Mouse (Mus musculus): Measurements from ENCODE around the gene Adamtsl4. TPM values are rescaled to one million over a fixed set of nuclear protein-coding genes. Genes with fewer than 3 reads are reported as not detected.

Gene Adamtsl4
- total and polyA plus RNA-seq, 2 experiments from 2014 or later, result 1.0 to 1.4 TPM

DNA sequence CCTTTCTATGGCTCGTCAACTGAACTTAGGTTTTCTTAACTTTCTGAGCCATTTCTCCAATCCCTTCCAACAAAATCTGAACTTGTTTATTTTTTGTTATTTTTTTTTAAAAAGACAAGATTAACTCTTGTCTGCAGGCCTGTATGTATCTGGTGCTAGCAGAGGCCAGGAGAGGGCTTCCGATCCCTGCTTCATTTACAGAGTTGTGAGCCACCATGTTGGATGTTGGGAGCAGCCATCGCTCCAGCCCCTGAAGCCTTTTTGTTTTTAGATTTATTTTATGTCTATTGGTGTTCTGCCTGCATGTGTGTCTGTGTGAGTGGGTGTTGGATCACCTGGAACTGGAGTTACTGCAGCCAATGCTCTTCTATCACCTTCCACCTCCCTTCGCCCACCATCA, 44.1 kb upstream of the Adamtsl4 start:
- no peak overlapping the region for H3K4me3 ChIP-seq (ENCODE audit: low read depth, low read length)
- no peaks in the 10 kb centered on the region for H3K4me1 ChIP-seq (ENCODE audit: insufficient read depth, low read length)
- ATAC-seq (ENCODE audit: low FRiP score) (no peak), DNase-seq (ENCODE audit: low spot score) (no peak)
- no peaks in the 10 kb centered on the region for H3K27me3 ChIP-seq (ENCODE audit: insufficient read depth, low read length)
- 86% methylated on average over 4 of the region's 4 CpGs for WGBS
- no peak overlapping the region for H3K9ac ChIP-seq (replicated peaks; ENCODE audit: low read length, poor library complexity, severe bottlenecking)
- no peaks in the 10 kb centered on the region for H3K9me3 ChIP-seq (ENCODE audit: low read length)
- peaks cover 17% of the 10 kb centered on the region; the same call in 1 of the 2 replicates for H3K36me3 ChIP-seq (ENCODE audit: insufficient read depth, low read length)
- TF ChIP-seq CTCF (IDR thresholded peaks at IDR 0.05), result peak; percentile 43
- no peak overlapping the region for H3K27ac ChIP-seq (ENCODE audit: low read depth, low read length)
- no peak overlapping the region for H3K4me2 ChIP-seq (ENCODE audit: low read depth, low read length, poor library complexity, severe bottlenecking)

DNA sequence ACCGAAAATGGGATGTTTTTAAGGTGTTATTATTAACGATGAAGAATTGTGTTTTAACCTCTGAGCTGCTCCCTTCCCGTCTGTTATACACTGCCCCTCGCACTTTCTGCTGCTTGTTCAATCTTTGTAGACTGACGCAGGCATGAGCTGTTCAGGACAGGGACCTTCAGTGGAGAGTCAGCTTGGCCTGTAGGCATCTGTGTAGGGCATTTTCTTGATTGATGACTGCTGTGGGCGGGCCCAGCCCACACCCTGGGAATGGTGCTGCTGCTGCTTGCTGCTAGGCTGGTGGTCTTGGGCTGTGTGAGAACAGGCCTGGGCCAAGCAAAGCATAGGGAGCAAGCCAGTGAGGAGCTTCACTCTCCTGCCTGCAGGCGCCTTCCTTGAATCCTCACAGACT, 42.7 kb upstream of the Adamtsl4 start:
- WGBS, result 91% methylated on average over 7 of the region's 7 CpGs
- DNase-seq (ENCODE audit: low spot score), result no peak

DNA sequence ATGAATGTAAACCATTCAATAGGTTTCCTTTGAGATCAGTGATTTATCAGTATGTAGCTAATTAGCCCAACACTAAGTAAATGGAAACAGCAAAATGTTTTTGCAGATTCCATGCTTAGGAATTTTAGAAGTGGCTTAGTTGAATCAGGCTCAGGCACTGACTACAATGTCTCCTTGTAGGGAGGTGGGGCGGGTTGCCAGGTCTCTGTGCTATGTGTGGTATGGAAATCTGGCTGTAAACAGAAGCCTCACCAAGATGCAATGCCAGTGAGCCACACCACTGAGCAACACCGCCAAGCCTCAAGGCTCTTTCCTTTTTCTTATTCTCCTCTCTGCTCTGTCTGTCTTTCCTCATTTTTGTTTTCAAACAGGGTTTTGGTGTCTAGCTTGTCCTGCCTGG, 41.2 kb upstream of the Adamtsl4 start:
- 87% methylated on average over 2 of the region's 2 CpGs for WGBS
- no peaks in the 10 kb centered on the region for H3K27me3 ChIP-seq (ENCODE audit: insufficient read depth, low read length)
- H3K9ac ChIP-seq (replicated peaks; ENCODE audit: low read length, poor library complexity, severe bottlenecking), result no peak overlapping the region
- TF ChIP-seq CTCF (IDR thresholded peaks at IDR 0.05), result no peak
- H3K4me3 ChIP-seq (ENCODE audit: low read depth, low read length), result no peak overlapping the region
- no peaks in the 10 kb centered on the region for H3K9me3 ChIP-seq (ENCODE audit: low read length)
- no peak overlapping the region for H3K4me2 ChIP-seq (ENCODE audit: low read depth, low read length, poor library complexity, severe bottlenecking)
- DNase-seq (ENCODE audit: low spot score) (no peak), ATAC-seq (ENCODE audit: low FRiP score) (no peak)
- no peak overlapping the region for H3K27ac ChIP-seq (ENCODE audit: low read depth, low read length)
- no peaks in the 10 kb centered on the region for H3K4me1 ChIP-seq (ENCODE audit: insufficient read depth, low read length)
- H3K36me3 ChIP-seq (ENCODE audit: insufficient read depth, low read length), result no peaks in the 10 kb centered on the region; the same call in 1 of the 2 replicates

More for the DNA sequence above, 42.7 kb upstream of the Adamtsl4 start:
- H3K4me3 ChIP-seq (ENCODE audit: low read depth, low read length), result no peak overlapping the region
- peaks cover 4% of the 10 kb centered on the region; the same call in 1 of the 2 replicates for H3K36me3 ChIP-seq (ENCODE audit: insufficient read depth, low read length)
- H3K9ac ChIP-seq (replicated peaks; ENCODE audit: low read length, poor library complexity, severe bottlenecking), result no peak overlapping the region
- H3K4me1 ChIP-seq (ENCODE audit: insufficient read depth, low read length), result no peaks in the 10 kb centered on the region
- H3K27ac ChIP-seq (ENCODE audit: low read depth, low read length), result no peak overlapping the region
- no peak overlapping the region for H3K4me2 ChIP-seq (ENCODE audit: low read depth, low read length, poor library complexity, severe bottlenecking)
- TF ChIP-seq CTCF (IDR thresholded peaks at IDR 0.05), result no peak
- no peak for ATAC-seq (ENCODE audit: low FRiP score)
- no peaks in the 10 kb centered on the region for H3K27me3 ChIP-seq (ENCODE audit: insufficient read depth, low read length)
- no peaks in the 10 kb centered on the region for H3K9me3 ChIP-seq (ENCODE audit: low read length)

DNA sequence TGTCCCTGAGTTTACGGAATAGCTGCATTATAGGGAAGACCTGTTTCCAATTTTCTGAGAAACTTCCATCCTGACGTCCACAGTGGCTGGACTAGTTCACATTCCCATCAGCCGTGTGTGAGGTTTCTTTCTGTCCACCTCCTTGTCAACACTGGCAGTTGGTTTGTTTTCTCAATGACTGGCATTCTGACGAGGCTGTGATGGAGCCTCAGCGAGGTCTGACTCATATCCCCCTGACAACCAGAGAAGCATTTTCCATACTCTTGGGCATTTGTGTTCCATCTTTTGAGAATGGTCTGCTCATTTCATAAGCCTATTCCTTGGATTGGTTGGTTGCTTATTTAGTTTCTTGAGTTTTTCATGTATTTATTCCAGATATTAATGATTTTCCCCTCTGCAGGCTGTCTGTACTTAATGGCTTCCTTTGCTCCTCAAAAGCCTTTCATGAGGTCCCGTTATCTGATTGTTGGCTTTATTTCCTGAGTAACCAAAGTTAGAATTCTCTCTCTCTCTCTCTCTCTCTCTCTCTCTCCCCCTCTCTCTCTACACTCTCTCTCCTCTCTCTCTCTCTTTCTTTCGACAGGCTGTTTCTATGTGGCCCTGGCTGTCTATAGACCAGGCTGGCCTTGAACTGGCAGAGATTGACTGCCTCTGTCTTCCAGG, 39.1 kb upstream of the Adamtsl4 start:
- Histone ChIP-seq H3K27me3 (ENCODE audit: insufficient read depth, low read length) (no peaks in the 10 kb centered on the region), H3K4me1 (ENCODE audit: insufficient read depth, low read length) (no peaks in the 10 kb centered on the region), H3K27ac (ENCODE audit: low read depth, low read length) (no peak overlapping the region), H3K4me2 (ENCODE audit: low read depth, low read length, poor library complexity, severe bottlenecking) (no peak overlapping the region), H3K9ac (replicated peaks; ENCODE audit: low read length, poor library complexity, severe bottlenecking) (no peak overlapping the region), H3K36me3 (ENCODE audit: insufficient read depth, low read length) (no peaks in the 10 kb centered on the region), H3K9me3 (ENCODE audit: low read length) (no peaks in the 10 kb centered on the region), H3K4me3 (ENCODE audit: low read depth, low read length) (no peak overlapping the region)
- 76% methylated on average over 7 of the region's 7 CpGs for WGBS
- no peak for TF ChIP-seq CTCF (IDR thresholded peaks at IDR 0.05)
- no peak for DNase-seq (ENCODE audit: low spot score)
- no peak for ATAC-seq (ENCODE audit: low FRiP score)

DNA sequence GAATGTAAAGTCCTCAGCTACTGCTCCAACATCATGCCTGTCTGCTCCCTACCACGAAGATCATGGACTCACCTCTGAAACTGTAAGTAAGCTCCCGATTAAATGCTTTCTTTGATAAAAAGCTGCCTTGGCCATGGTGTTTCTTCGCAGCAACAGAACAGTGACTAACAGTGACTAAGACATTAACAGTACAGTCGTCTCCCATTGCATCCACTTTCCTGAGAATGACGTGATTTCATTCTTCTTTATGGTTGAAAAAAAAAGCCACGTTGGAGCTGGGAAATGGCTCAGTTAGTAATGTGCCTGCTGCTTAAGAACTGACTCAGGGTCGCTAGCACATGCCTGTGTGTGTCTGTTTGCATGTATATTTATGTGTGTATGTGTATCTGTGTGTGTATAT, 38.1 kb upstream of the Adamtsl4 start:
- H3K4me3 ChIP-seq (ENCODE audit: low read depth, low read length), result no peak overlapping the region
- 85% methylated on average over 7 of the region's 7 CpGs for WGBS
- no peak for DNase-seq (ENCODE audit: low spot score)
- H3K9me3 ChIP-seq (ENCODE audit: low read length), result no peaks in the 10 kb centered on the region
- no peak for ATAC-seq (ENCODE audit: low FRiP score)
- no peak overlapping the region for H3K9ac ChIP-seq (replicated peaks; ENCODE audit: low read length, poor library complexity, severe bottlenecking)
- H3K36me3 ChIP-seq (ENCODE audit: insufficient read depth, low read length), result no peaks in the 10 kb centered on the region
- TF ChIP-seq CTCF (IDR thresholded peaks at IDR 0.05), result no peak
- H3K27me3 ChIP-seq (ENCODE audit: insufficient read depth, low read length), result no peaks in the 10 kb centered on the region
- no peak overlapping the region for H3K4me2 ChIP-seq (ENCODE audit: low read depth, low read length, poor library complexity, severe bottlenecking)
- no peak overlapping the region for H3K27ac ChIP-seq (ENCODE audit: low read depth, low read length)
- H3K4me1 ChIP-seq (ENCODE audit: insufficient read depth, low read length), result no peaks in the 10 kb centered on the region

DNA sequence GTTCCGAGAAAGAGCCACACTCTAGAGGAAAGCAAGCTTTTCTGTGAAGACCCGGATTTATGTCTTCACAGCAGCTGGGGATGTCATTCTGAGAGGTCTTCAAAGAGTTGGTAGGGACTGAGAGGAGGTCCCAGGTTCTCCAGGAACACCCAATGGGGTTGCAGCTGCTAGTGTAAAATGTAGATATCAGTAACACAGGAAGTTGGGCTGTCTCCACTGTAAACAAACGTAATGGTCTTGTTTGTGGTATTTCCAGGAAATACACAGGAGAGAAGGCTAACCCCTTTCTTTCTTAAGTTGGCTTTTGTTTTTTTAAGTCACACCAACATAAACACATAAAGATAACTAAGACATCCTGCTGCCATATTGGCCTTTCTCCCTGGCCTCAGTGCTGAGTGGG, 34.7 kb upstream of the Adamtsl4 start:
- Histone ChIP-seq H3K27ac (ENCODE audit: low read depth, low read length) (no peak overlapping the region), H3K27me3 (ENCODE audit: insufficient read depth, low read length) (no peaks in the 10 kb centered on the region), H3K9ac (replicated peaks; ENCODE audit: low read length, poor library complexity, severe bottlenecking) (no peak overlapping the region), H3K4me3 (ENCODE audit: low read depth, low read length) (no peak overlapping the region), H3K4me2 (ENCODE audit: low read depth, low read length, poor library complexity, severe bottlenecking) (no peak overlapping the region), H3K36me3 (ENCODE audit: insufficient read depth, low read length) (no peaks in the 10 kb centered on the region), H3K9me3 (ENCODE audit: low read length) (no peaks in the 10 kb centered on the region), H3K4me1 (ENCODE audit: insufficient read depth, low read length) (no peaks in the 10 kb centered on the region)
- WGBS, result 85% methylated on average over 3 of the region's 3 CpGs
- ATAC-seq (ENCODE audit: low FRiP score) (no peak), DNase-seq (ENCODE audit: low spot score) (no peak)
- TF ChIP-seq CTCF (IDR thresholded peaks at IDR 0.05), result no peak

Measured in midbrain, postnatal 0 days (tissue).